Mouse (Mus musculus) CH12.LX (cell line): ENCODE data around the gene Tgfb2.

Experiments used
- CTCF ChIP-seq, 2 experiments: IDR thresholded peaks in 1 of 2; conservative IDR thresholded peaks in 1 of 2; 2 replicates each; pipeline ENCODE4 v1.5.1; 2011 to 2012; ENCODE audit warnings: low read depth in 2 of 2, low read length in 2 of 2, improper control_type of control experiment in 1 of 2, inconsistent platforms in 1 of 2, mild to moderate bottlenecking in 1 of 2, moderate library complexity in 1 of 2
- EP300 ChIP-seq: IDR thresholded peaks from 2 replicates; pipeline ENCODE4 v1.6.1; 2011; ENCODE audit warnings: low read length, improper control_type of control experiment
- MAFK ChIP-seq: IDR thresholded peaks from 2 replicates; pipeline ENCODE4 v1.6.1; 2011; ENCODE audit warnings: low read length, improper control_type of control experiment; ENCODE audit not compliant: insufficient replicate concordance
- MYC ChIP-seq: IDR thresholded peaks from 2 replicates; pipeline ENCODE4 v1.6.1; 2011; ENCODE audit warnings: low read depth, mild to moderate bottlenecking, improper control_type of control experiment, low read length
- NELFE ChIP-seq: IDR thresholded peaks from 2 replicates; pipeline ENCODE4 v1.6.1; 2011; ENCODE audit warnings: low read depth, low read length, improper control_type of control experiment
- UBTF ChIP-seq: IDR thresholded peaks from 2 replicates; pipeline ENCODE4 v1.6.1; 2012; ENCODE audit warnings: low read depth, mild to moderate bottlenecking, inconsistent platforms, low read length, improper control_type of control experiment, moderate library complexity

DNA sequence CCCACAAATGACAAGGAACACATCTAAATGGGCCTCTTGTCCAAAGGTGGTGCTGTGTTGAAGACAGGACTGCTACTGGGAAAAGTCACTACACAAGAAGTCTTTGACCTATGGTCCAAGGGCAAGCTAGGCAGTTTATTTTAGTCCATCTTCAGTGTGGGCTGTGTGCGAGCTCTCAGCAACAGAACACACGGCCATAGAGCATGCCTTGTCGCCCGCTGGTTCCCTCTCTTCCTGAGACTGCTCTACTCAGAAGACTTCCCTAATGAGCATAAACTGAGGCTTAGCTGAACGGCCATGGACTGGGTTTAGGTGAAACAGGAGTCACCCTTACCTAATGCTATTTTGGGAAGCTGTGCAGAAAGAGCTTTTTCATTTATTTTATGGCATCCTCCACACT is 74.8 kb downstream of the Tgfb2 start:
- TF ChIP-seq NELFE (no peak), CTCF (conservative IDR thresholded peaks at IDR 0.05 in 1 of 2, IDR thresholded peaks at IDR 0.05 in 1 of 2; ENCODE audit: low read depth in 2 of 2, low read length in 2 of 2) (no peak), EP300 (no peak), MAFK (no peak), UBTF (no peak), MYC (no peak)
